Mouse (Mus musculus): ENCODE results near the gene Btbd35f26. TPM values are rescaled to one million over a fixed set of nuclear protein-coding genes. Genes with fewer than 3 reads are reported as not detected.

Btbd35f26 gene
- not detected in 2 replicates for polyA plus RNA-seq (2012; rRNA removed)

DNA sequence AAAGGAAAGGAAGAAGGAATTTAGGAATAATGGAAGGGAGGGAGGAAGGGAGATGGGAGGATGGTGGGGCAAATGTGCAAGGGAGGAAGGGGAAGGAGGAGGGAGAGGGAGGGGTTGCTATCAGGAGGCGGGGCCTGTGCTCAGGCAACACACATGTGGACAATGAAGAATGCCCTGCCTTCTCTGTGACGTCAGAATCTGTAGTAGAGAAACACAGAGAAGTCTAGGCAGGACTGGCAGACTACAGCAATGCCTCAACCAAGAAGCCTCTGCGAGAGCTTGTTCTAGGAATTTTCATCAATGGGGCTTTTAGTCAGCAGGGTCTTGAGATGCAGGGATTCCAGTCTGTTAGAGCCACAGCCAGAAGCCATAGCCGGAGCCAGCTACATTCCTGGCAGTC lies at the start of gene Btbd35f26:
TSS of gene Btbd35f26 (plus strand) at position 301 of the 400 bp plus-strand sequence.

DNA sequence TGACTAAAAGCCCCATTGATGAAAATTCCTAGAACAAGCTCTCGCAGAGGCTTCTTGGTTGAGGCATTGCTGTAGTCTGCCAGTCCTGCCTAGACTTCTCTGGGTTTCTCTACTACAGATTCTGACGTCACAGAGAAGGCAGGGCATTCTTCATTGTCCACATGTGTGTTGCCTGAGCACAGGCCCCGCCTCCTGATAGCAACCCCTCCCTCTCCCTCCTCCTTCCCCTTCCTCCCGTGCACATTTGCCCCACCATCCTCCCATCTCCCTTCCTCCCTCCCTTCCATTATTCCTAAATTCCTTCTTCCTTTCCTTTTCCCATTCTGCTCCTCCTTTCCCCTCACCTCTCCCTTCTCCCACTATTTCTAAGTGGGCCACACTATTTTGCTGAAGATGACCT lies 47.6 kb downstream of the Btbd35f26 start, which contains the start of gene Btbd35f19:
TSS of gene Btbd35f19 (minus strand) at position 101 of the 400 bp plus-strand sequence.

Other genes starting within 250 kb of the Btbd35f26 start
- gene Btbd35f29, start 218.8 kb upstream of the Btbd35f26 start, polyA plus RNA-seq (2012; rRNA removed) = not detected in 2 replicates
- gene Spin2f, start 82.6 kb upstream of the Btbd35f26 start, polyA plus RNA-seq (2012; rRNA removed) = not detected in 2 replicates
- not detected in 2 replicates for gene Btbd35f19, start 47.5 kb downstream of the Btbd35f26 start, polyA plus RNA-seq (2012; rRNA removed)
- gene Gm21883, start 237.8 kb downstream of the Btbd35f26 start, polyA plus RNA-seq (2012; rRNA removed) = not detected in 2 replicates

Measured in liver, embryonic 18 days (tissue).